Mouse (Mus musculus): ENCODE measurements at regions not wholly inside any gene's neighbourhood (a gene's known extent, or its start where the extent isn't known, plus 50 kb on each side); places are given as distances from the start of the nearest gene placed in this dataset.

DNA sequence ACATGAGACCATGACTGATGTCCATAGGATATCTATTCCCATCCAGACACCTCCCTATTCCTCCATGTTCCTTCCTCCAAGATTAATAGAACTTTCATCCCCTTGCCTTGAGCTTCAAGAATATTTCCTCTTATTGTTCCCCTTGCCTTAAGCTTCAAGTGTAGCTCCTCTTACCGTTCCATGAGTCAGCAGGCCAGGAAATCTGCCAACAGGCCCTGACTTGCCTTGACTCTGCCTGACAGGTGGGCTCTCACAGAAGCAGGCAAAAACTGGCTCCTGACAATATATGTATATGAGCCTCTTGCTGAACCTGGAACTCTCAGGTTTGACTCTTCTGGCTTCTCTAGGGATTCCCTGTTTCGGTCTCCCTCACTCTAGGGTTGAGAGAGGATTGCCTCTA lies 180.7 kb upstream of the Rhobtb1 start:
- Histone ChIP-seq H3K27me3 (ENCODE audit: control insufficient read depth, insufficient read depth, low read length) (no peaks in the 10 kb centered on the region), H3K27ac (ENCODE audit: low read length) (no peak overlapping the region), H3K36me3 (ENCODE audit: control insufficient read depth, insufficient read depth, low read length) (no peaks in the 10 kb centered on the region), H3K4me2 (ENCODE audit: low read depth, low read length) (no peak overlapping the region), H3K4me1 (ENCODE audit: control insufficient read depth, insufficient read depth, low read length) (no peaks in the 10 kb centered on the region), H3K9me3 (replicated peaks; ENCODE audit: control insufficient read depth, low read length) (no peaks in the 10 kb centered on the region), H3K4me3 (replicated peaks; ENCODE audit: low read length) (no peak overlapping the region), H3K9ac (ENCODE audit: low read length) (no peak overlapping the region)
- WGBS = 75% methylated on average over 2 of the region's 2 CpGs
- no peak for ATAC-seq (ENCODE audit: insufficient read depth, low FRiP score)

DNA sequence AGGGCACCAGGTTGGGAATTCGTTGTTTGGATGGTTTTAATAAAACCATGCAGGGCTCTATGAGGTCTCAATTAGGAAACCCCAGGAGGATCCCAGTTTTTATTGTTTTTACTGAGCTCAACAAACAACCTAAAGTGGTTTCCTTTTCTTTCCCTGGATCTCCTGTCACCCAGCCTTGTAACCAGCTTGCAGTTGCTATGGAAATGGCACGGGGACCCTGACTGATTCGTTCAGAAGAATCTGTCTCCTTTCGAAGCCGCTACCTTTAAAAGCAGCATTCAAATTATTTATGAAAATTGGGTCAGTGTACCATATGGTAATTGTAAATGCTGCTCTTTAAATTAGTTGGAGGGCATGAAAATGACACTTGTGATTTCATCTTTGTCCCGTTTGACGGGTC lies 176.5 kb upstream of the Rhobtb1 start:
- H3K4me2 ChIP-seq (ENCODE audit: low read depth, low read length) = no peak overlapping the region
- H3K9me3 ChIP-seq (replicated peaks; ENCODE audit: control insufficient read depth, low read length) = no peaks in the 10 kb centered on the region
- no peak overlapping the region for H3K4me3 ChIP-seq (replicated peaks; ENCODE audit: low read length)
- no peak for ATAC-seq (ENCODE audit: insufficient read depth, low FRiP score)
- no peaks in the 10 kb centered on the region for H3K27me3 ChIP-seq (ENCODE audit: control insufficient read depth, insufficient read depth, low read length)
- H3K9ac ChIP-seq (ENCODE audit: low read length) = no peak overlapping the region
- WGBS = 83% methylated on average over 7 of the region's 7 CpGs
- no peak overlapping the region for H3K27ac ChIP-seq (ENCODE audit: low read length)
- 0 out of 2 replicates have a peak, but pooled peaks cover 3% of the 10 kb centered on the region for H3K4me1 ChIP-seq (ENCODE audit: control insufficient read depth, insufficient read depth, low read length)
- no peaks in the 10 kb centered on the region for H3K36me3 ChIP-seq (ENCODE audit: control insufficient read depth, insufficient read depth, low read length)

DNA sequence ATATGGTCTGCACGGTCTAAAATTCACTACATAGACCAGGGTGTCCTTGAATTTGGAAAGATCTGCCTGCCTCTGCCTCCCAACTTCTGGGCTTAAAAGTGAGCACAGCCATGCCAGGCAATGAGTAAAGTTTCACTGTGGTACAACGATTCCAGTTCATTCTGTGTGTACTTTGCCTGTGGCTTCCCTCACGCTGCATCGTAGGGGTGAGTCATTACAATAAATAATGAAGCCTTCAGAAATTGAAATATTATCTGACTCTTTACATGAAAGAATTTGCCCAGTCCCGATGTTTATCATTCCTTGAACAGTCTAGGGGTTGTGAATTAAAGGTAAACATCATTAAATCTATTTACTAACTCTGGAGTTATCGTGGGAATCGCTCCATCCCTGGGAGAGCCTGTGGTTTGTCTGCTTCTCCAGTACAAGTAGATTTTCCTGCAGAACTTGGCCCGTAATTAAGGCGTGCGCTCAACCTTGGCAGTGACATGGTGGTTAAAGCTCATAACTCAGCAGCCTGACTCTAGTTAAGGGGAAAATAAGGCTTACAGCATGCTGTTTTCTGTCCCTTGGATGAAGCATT lies 174.7 kb upstream of the Rhobtb1 start:
- H3K27me3 ChIP-seq (ENCODE audit: control insufficient read depth, insufficient read depth, low read length) = no peaks in the 10 kb centered on the region
- H3K4me1 ChIP-seq (ENCODE audit: control insufficient read depth, insufficient read depth, low read length) = 0 out of 2 replicates have a peak, but pooled peaks cover 3% of the 10 kb centered on the region
- no peak overlapping the region for H3K4me2 ChIP-seq (ENCODE audit: low read depth, low read length)
- H3K4me3 ChIP-seq (replicated peaks; ENCODE audit: low read length) = no peak overlapping the region
- no peaks in the 10 kb centered on the region for H3K9me3 ChIP-seq (replicated peaks; ENCODE audit: control insufficient read depth, low read length)
- ATAC-seq (ENCODE audit: insufficient read depth, low FRiP score) = peak; percentile 89
- no peaks in the 10 kb centered on the region for H3K36me3 ChIP-seq (ENCODE audit: control insufficient read depth, insufficient read depth, low read length)
- 33% methylated on average over 10 of the region's 10 CpGs for WGBS
- H3K9ac ChIP-seq (ENCODE audit: low read length) = no peak overlapping the region
- peak overlapping the region; percentile 54 for H3K27ac ChIP-seq (ENCODE audit: low read length)

DNA sequence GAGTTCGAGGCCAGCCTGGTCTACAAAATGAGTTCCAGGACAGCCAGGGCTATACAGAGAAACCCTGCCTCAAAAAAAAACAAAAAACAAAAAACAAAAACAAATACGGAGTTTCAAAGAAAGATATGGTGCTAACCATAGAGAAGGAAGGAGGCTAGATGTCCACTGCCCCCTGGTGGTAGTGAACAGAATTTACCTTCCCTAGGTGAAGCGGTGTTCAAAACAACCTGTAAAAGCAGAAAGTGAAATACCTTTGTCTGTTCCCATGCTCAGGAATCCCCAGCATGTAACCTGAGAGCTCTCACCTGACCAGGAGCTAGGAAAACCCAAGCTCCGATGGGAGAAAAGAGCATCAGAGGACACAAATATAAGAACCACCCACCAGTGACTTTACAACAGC lies 173.1 kb upstream of the Rhobtb1 start:
- no peak overlapping the region for H3K9ac ChIP-seq (ENCODE audit: low read length)
- H3K27ac ChIP-seq (ENCODE audit: low read length) = no peak overlapping the region
- no peaks in the 10 kb centered on the region for H3K36me3 ChIP-seq (ENCODE audit: control insufficient read depth, insufficient read depth, low read length)
- ATAC-seq (ENCODE audit: insufficient read depth, low FRiP score) = no peak
- 64% methylated on average over 4 of the region's 4 CpGs for WGBS
- H3K27me3 ChIP-seq (ENCODE audit: control insufficient read depth, insufficient read depth, low read length) = no peaks in the 10 kb centered on the region
- H3K4me2 ChIP-seq (ENCODE audit: low read depth, low read length) = no peak overlapping the region
- no peaks in the 10 kb centered on the region for H3K9me3 ChIP-seq (replicated peaks; ENCODE audit: control insufficient read depth, low read length)
- H3K4me1 ChIP-seq (ENCODE audit: control insufficient read depth, insufficient read depth, low read length) = 0 out of 2 replicates have a peak, but pooled peaks cover 3% of the 10 kb centered on the region
- H3K4me3 ChIP-seq (replicated peaks; ENCODE audit: low read length) = no peak overlapping the region

DNA sequence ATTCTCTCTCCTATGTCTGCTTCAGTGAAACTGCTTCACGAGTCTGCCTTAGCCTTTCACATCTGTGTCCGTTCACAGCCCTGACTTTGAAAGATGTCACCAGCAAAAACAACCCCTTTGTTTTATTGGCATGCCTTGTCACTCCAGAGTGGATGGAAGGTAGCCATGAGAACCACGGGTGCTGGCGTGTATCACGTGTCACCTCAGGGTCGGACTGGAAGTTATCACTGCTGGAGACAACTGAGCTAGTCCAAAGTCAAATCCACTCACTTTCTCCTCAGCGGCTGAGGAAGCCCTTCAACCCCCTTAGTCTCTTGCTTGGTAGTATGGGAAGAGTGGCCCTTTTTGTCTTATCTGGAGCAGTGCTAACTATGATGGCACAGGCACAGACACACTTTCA lies 171.3 kb upstream of the Rhobtb1 start:
- Histone ChIP-seq H3K27me3 (ENCODE audit: control insufficient read depth, insufficient read depth, low read length) (no peaks in the 10 kb centered on the region), H3K36me3 (ENCODE audit: control insufficient read depth, insufficient read depth, low read length) (no peaks in the 10 kb centered on the region), H3K4me3 (replicated peaks; ENCODE audit: low read length) (no peak overlapping the region), H3K9ac (ENCODE audit: low read length) (no peak overlapping the region), H3K27ac (ENCODE audit: low read length) (no peak overlapping the region), H3K4me2 (ENCODE audit: low read depth, low read length) (no peak overlapping the region), H3K4me1 (ENCODE audit: control insufficient read depth, insufficient read depth, low read length) (0 out of 2 replicates have a peak, but pooled peaks cover 3% of the 10 kb centered on the region), H3K9me3 (replicated peaks; ENCODE audit: control insufficient read depth, low read length) (no peaks in the 10 kb centered on the region)
- 72% methylated on average over 7 of the region's 7 CpGs for WGBS
- no peak for ATAC-seq (ENCODE audit: insufficient read depth, low FRiP score)

DNA sequence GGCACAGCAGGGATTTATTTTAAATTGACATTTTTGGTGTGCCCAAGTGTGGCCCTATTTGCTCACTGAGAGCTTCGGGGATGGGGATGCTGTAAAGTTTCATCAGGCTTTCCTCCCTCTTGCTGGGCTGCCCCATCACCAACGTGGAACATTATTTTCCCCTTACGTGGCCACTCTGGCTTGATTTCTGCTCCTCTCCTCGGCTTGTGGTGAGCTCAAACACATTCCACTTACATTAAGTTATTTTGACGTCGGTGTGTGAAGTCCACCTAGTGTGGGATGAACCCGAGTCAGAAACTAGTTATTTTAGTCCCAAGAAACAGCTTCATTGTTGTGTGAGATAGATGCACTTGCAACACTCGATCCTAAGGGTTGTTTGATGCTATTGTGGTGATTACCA lies 168.9 kb upstream of the Rhobtb1 start:
- 85% methylated on average over 8 of the region's 8 CpGs for WGBS
- ATAC-seq (ENCODE audit: insufficient read depth, low FRiP score) = no peak

GRCm38 (mm10) chr10:68990584-68990983 lies 160.7 kb upstream of the Rhobtb1 start:
- WGBS = 83% methylated on average over 6 of the region's 6 CpGs
- H3K36me3 ChIP-seq (ENCODE audit: control insufficient read depth, insufficient read depth, low read length) = no peaks in the 10 kb centered on the region
- no peak for ATAC-seq (ENCODE audit: insufficient read depth, low FRiP score)
- no peaks in the 10 kb centered on the region for H3K4me1 ChIP-seq (ENCODE audit: control insufficient read depth, insufficient read depth, low read length)
- H3K4me2 ChIP-seq (ENCODE audit: low read depth, low read length) = no peak overlapping the region
- H3K9me3 ChIP-seq (replicated peaks; ENCODE audit: control insufficient read depth, low read length) = no peaks in the 10 kb centered on the region
- no peaks in the 10 kb centered on the region for H3K27me3 ChIP-seq (ENCODE audit: control insufficient read depth, insufficient read depth, low read length)
- no peak overlapping the region for H3K4me3 ChIP-seq (replicated peaks; ENCODE audit: low read length)
- no peak overlapping the region for H3K9ac ChIP-seq (ENCODE audit: low read length)
- H3K27ac ChIP-seq (ENCODE audit: low read length) = no peak overlapping the region

More for the DNA sequence above, 168.9 kb upstream of the Rhobtb1 start:
- Histone ChIP-seq H3K9ac (ENCODE audit: low read length) (no peak overlapping the region), H3K9me3 (replicated peaks; ENCODE audit: control insufficient read depth, low read length) (no peaks in the 10 kb centered on the region), H3K27me3 (ENCODE audit: control insufficient read depth, insufficient read depth, low read length) (no peaks in the 10 kb centered on the region), H3K4me3 (replicated peaks; ENCODE audit: low read length) (no peak overlapping the region), H3K36me3 (ENCODE audit: control insufficient read depth, insufficient read depth, low read length) (no peaks in the 10 kb centered on the region), H3K4me2 (ENCODE audit: low read depth, low read length) (no peak overlapping the region), H3K27ac (ENCODE audit: low read length) (no peak overlapping the region), H3K4me1 (ENCODE audit: control insufficient read depth, insufficient read depth, low read length) (no peaks in the 10 kb centered on the region)

GRCm38 (mm10) chr10:68999610-69000009 lies 151.6 kb upstream of the Rhobtb1 start:
- H3K9ac ChIP-seq (ENCODE audit: low read length) = no peak overlapping the region
- ATAC-seq (ENCODE audit: insufficient read depth, low FRiP score) = peak; percentile 56; the same call in 1 of the 2 replicates
- no peaks in the 10 kb centered on the region for H3K36me3 ChIP-seq (ENCODE audit: control insufficient read depth, insufficient read depth, low read length)
- no peak overlapping the region for H3K4me2 ChIP-seq (ENCODE audit: low read depth, low read length)
- no peak overlapping the region for H3K27ac ChIP-seq (ENCODE audit: low read length)
- WGBS = 71% methylated on average over 6 of the region's 6 CpGs
- no peaks in the 10 kb centered on the region for H3K9me3 ChIP-seq (replicated peaks; ENCODE audit: control insufficient read depth, low read length)
- H3K4me1 ChIP-seq (ENCODE audit: control insufficient read depth, insufficient read depth, low read length) = no peaks in the 10 kb centered on the region
- H3K4me3 ChIP-seq (replicated peaks; ENCODE audit: low read length) = no peak overlapping the region
- no peaks in the 10 kb centered on the region for H3K27me3 ChIP-seq (ENCODE audit: control insufficient read depth, insufficient read depth, low read length)

GRCm38 (mm10) chr10:69001654-69002435 lies 149.4 kb upstream of the Rhobtb1 start:
- ATAC-seq (ENCODE audit: insufficient read depth, low FRiP score) = no peak
- H3K9me3 ChIP-seq (replicated peaks; ENCODE audit: control insufficient read depth, low read length) = no peaks in the 10 kb centered on the region
- 82% methylated on average over 12 of the region's 12 CpGs for WGBS

More at GRCm38 (mm10) chr10:69001654-69002435, 149.4 kb upstream of the Rhobtb1 start:
- no peaks in the 10 kb centered on the region for H3K4me1 ChIP-seq (ENCODE audit: control insufficient read depth, insufficient read depth, low read length)
- H3K9ac ChIP-seq (ENCODE audit: low read length) = no peak overlapping the region
- no peak overlapping the region for H3K27ac ChIP-seq (ENCODE audit: low read length)
- no peaks in the 10 kb centered on the region for H3K27me3 ChIP-seq (ENCODE audit: control insufficient read depth, insufficient read depth, low read length)
- H3K4me3 ChIP-seq (replicated peaks; ENCODE audit: low read length) = no peak overlapping the region
- no peaks in the 10 kb centered on the region for H3K36me3 ChIP-seq (ENCODE audit: control insufficient read depth, insufficient read depth, low read length)
- no peak overlapping the region for H3K4me2 ChIP-seq (ENCODE audit: low read depth, low read length)
